Mouse (Mus musculus): Measurements from ENCODE around the gene Rimbp2. TPM values are rescaled to one million over a fixed set of nuclear protein-coding genes. Genes with fewer than 3 reads are reported as not detected.
A peak's percentile ranks its signal among the peaks of the same experiment; 100 is the strongest.

Rimbp2 gene
- polyA plus RNA-seq, 1 experiment: not detected

GRCm38 (mm10) chr5:128819638-128820285 is 133.5 kb downstream of the Rimbp2 start:
- no peak overlapping the region for H3K27ac ChIP-seq (ENCODE audit: control insufficient read depth, insufficient read depth, low read depth, low read length, poor library complexity)
- no peaks in the 10 kb centered on the region for H3K4me1 ChIP-seq (ENCODE audit: control insufficient read depth, insufficient read depth, low read length)
- H3K4me3 ChIP-seq (replicated peaks; ENCODE audit: control insufficient read depth, low read depth, low read length): no peak overlapping the region
- WGBS: 63% methylated on average over 12 of the region's 12 CpGs
- TF ChIP-seq CTCF (IDR thresholded peaks at IDR 0.05; ENCODE audit: control insufficient read depth, insufficient read depth, low read length) (no peak), POLR2A (IDR thresholded peaks at IDR 0.05; ENCODE audit: borderline replicate concordance, control insufficient read depth, low read depth, low read length) (no peak)

DNA sequence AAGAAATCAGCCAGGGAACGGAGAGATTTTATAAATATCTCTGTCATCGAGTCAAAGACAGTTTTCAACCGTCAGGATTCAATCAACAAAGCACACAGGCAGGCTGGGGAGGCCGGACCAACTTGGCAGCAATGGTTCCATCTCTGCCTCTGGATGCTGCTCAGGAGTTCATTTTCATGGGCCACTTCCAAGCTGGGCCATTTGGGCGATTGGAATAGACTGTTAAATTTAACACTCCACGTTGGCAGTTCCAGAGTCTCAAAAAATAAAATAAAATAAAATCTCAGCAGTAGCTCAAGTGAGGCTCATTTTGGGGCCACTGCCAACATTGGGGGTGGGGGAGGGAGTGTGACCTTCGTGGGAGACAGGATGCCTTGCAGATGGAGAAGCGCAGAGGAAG is 137.7 kb downstream of the Rimbp2 start:
- no peaks in the 10 kb centered on the region for H3K4me1 ChIP-seq (ENCODE audit: control insufficient read depth, insufficient read depth, low read length)
- no peak overlapping the region for H3K4me3 ChIP-seq (replicated peaks; ENCODE audit: control insufficient read depth, low read depth, low read length)
- WGBS: 64% methylated on average over 8 of the region's 8 CpGs
- no peak overlapping the region for H3K27ac ChIP-seq (ENCODE audit: control insufficient read depth, insufficient read depth, low read depth, low read length, poor library complexity)
- TF ChIP-seq CTCF (IDR thresholded peaks at IDR 0.05; ENCODE audit: control insufficient read depth, insufficient read depth, low read length): no peak
- no peak for TF ChIP-seq POLR2A (IDR thresholded peaks at IDR 0.05; ENCODE audit: borderline replicate concordance, control insufficient read depth, low read depth, low read length)

GRCm38 (mm10) chr5:128815078-128815477 is 138.2 kb downstream of the Rimbp2 start:
- no peak overlapping the region for H3K4me3 ChIP-seq (replicated peaks; ENCODE audit: control insufficient read depth, low read depth, low read length)
- no peaks in the 10 kb centered on the region for H3K4me1 ChIP-seq (ENCODE audit: control insufficient read depth, insufficient read depth, low read length)
- TF ChIP-seq CTCF (IDR thresholded peaks at IDR 0.05; ENCODE audit: control insufficient read depth, insufficient read depth, low read length) (no peak), POLR2A (IDR thresholded peaks at IDR 0.05; ENCODE audit: borderline replicate concordance, control insufficient read depth, low read depth, low read length) (no peak)
- H3K27ac ChIP-seq (ENCODE audit: control insufficient read depth, insufficient read depth, low read depth, low read length, poor library complexity): no peak overlapping the region
- 74% methylated on average over 6 of the region's 6 CpGs for WGBS

- WGBS: 32% methylated on average over 11 of the region's 11 CpGs
- Histone ChIP-seq H3K27ac (ENCODE audit: control insufficient read depth, insufficient read depth, low read depth, low read length, poor library complexity) (no peak overlapping the region), H3K4me3 (replicated peaks; ENCODE audit: control insufficient read depth, low read depth, low read length) (no peak overlapping the region), H3K4me1 (ENCODE audit: control insufficient read depth, insufficient read depth, low read length) (no peaks in the 10 kb centered on the region)
- TF ChIP-seq POLR2A (IDR thresholded peaks at IDR 0.05; ENCODE audit: borderline replicate concordance, control insufficient read depth, low read depth, low read length): no peak
- no peak for TF ChIP-seq CTCF (IDR thresholded peaks at IDR 0.05; ENCODE audit: control insufficient read depth, insufficient read depth, low read length)
Measured at GRCm38 (mm10) chr5:128813121-128813520, 140.2 kb downstream of the Rimbp2 start.

DNA sequence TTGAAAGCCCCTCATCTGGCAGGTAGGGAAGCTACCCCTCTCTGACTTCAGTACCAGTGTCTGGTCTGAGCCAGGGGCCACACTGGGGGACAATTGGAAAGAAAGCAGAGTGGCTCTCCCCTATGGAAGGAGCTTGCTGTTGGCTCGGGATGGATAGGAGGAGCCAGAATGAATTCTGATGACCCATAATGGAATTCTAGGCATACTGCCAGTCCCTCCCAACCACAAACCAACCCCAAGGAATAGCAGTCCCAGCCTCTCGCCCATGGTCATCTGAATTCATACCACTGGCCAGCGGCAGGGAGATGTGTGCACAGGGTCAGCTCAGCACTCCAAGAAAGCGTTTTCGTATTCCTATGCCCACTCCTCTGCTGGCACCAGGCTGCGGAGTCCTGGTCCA is 141.9 kb downstream of the Rimbp2 start:
- Histone ChIP-seq H3K27ac (ENCODE audit: control insufficient read depth, insufficient read depth, low read depth, low read length, poor library complexity) (no peak overlapping the region), H3K4me3 (replicated peaks; ENCODE audit: control insufficient read depth, low read depth, low read length) (no peak overlapping the region), H3K4me1 (ENCODE audit: control insufficient read depth, insufficient read depth, low read length) (no peaks in the 10 kb centered on the region)
- 80% methylated on average over 6 of the region's 6 CpGs for WGBS
- TF ChIP-seq POLR2A (IDR thresholded peaks at IDR 0.05; ENCODE audit: borderline replicate concordance, control insufficient read depth, low read depth, low read length) (no peak), CTCF (IDR thresholded peaks at IDR 0.05; ENCODE audit: control insufficient read depth, insufficient read depth, low read length) (no peak)

DNA sequence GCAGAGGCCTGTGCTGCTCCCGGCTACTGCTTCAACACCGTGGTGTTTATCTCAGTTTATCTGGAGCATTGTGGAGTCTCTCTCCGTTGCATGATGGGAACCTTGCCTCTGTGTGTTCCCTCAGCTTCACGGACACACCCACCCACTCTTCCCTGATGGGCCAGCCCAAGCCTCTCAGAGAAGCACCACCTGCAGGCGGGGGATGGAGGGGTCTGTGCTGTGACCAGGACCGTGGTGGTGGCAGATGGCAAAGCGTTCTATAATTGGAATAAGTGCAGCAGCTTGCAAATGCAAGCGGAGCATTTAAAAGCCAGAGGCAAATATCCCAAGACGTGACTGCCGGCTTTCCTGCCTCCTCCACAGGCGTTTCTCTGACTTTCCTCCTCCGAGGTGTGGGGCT is 143.3 kb downstream of the Rimbp2 start:
- no peaks in the 10 kb centered on the region for H3K4me1 ChIP-seq (ENCODE audit: control insufficient read depth, insufficient read depth, low read length)
- TF ChIP-seq CTCF (IDR thresholded peaks at IDR 0.05; ENCODE audit: control insufficient read depth, insufficient read depth, low read length) (no peak), POLR2A (IDR thresholded peaks at IDR 0.05; ENCODE audit: borderline replicate concordance, control insufficient read depth, low read depth, low read length) (no peak)
- H3K4me3 ChIP-seq (replicated peaks; ENCODE audit: control insufficient read depth, low read depth, low read length): no peak overlapping the region
- WGBS: 69% methylated on average over 12 of the region's 12 CpGs
- H3K27ac ChIP-seq (ENCODE audit: control insufficient read depth, insufficient read depth, low read depth, low read length, poor library complexity): no peak overlapping the region

DNA sequence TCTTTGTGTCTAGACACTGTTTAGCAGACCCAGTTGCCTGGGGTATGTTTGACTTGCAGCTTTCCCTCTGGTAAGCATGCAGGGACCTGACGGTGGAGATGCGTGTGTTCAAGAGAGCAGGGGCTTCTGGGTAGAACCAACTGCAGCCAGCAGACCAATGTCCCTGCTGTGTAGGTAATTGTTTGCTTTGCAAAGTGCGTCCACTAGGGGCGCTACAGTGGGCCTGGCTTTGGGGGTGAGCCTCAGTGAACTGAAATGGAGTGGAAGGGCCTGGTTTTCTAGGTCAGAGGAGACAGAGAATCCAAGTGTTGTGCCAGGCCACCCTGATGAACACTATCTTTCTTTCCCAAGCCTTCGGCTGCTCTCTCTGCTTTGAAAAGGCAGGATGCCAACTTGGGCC is 143.9 kb downstream of the Rimbp2 start:
- 60% methylated on average over 5 of the region's 5 CpGs for WGBS
- Histone ChIP-seq H3K27ac (ENCODE audit: control insufficient read depth, insufficient read depth, low read depth, low read length, poor library complexity) (no peak overlapping the region), H3K4me3 (replicated peaks; ENCODE audit: control insufficient read depth, low read depth, low read length) (no peak overlapping the region), H3K4me1 (ENCODE audit: control insufficient read depth, insufficient read depth, low read length) (no peaks in the 10 kb centered on the region)
- TF ChIP-seq POLR2A (IDR thresholded peaks at IDR 0.05; ENCODE audit: borderline replicate concordance, control insufficient read depth, low read depth, low read length) (no peak), CTCF (IDR thresholded peaks at IDR 0.05; ENCODE audit: control insufficient read depth, insufficient read depth, low read length) (peak; percentile 16; the same call in 1 of the 2 replicates)

DNA sequence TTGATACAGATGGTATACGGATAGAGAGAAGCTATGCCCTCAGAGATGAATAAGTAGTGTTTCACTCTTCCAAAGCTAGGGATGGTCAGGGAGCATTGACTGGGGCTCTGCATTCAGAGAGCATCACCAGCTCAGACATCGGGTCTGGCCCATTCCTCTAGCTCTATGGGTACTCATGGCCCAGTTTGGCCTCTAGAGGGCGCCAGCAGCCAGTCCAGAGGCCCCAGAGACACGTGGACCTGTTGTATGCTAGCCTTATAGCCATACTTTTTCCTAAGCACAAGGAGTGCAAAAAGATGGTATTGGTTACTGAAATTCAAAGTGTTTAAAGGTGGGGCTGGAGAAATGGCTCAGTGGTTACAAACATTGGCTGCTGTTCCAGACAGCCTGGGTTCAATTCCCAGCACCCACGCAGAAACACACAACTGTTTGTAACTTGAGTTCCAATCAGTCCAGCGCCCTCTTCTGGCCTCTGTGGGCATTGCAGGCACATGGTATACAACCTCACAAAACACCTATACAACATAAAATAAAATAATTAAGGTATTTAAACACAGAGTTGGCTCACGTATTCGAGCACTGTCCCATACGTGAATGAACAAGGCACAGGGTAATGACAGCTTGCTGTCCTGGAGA is 144.6 kb downstream of the Rimbp2 start:
- WGBS: 56% methylated on average over 9 of the region's 9 CpGs
- TF ChIP-seq POLR2A (IDR thresholded peaks at IDR 0.05; ENCODE audit: borderline replicate concordance, control insufficient read depth, low read depth, low read length): no peak
- no peak for TF ChIP-seq CTCF (IDR thresholded peaks at IDR 0.05; ENCODE audit: control insufficient read depth, insufficient read depth, low read length)

More for the DNA sequence above, 144.6 kb downstream of the Rimbp2 start:
- Histone ChIP-seq H3K27ac (ENCODE audit: control insufficient read depth, insufficient read depth, low read depth, low read length, poor library complexity) (no peak overlapping the region), H3K4me1 (ENCODE audit: control insufficient read depth, insufficient read depth, low read length) (no peaks in the 10 kb centered on the region), H3K4me3 (replicated peaks; ENCODE audit: control insufficient read depth, low read depth, low read length) (no peak overlapping the region)

Measured in bone marrow, adult 2 months (tissue).